Mouse (Mus musculus) layer of hippocampus, postnatal 10 days (tissue): Measurements from ENCODE around the gene Cavin3. TPM values are rescaled to one million over a fixed set of nuclear protein-coding genes. Genes with fewer than 3 reads are reported as not detected.

Experiments
- DNase-seq, 2 experiments: peaks; one replicate each; pipeline ENCODE4 v3.0.0; 2021; ENCODE audit warnings: low spot score in 2 of 2
- long read RNA-seq: library from polyadenylated mRNA; stranded (forward); transcript quantifications from one replicate; pipeline ENCODE4 v2.0.0, GENCODE M21; 2023
- total RNA-seq, 2 experiments: library from RNA; stranded (reverse); gene quantifications; 2 replicates each; pipeline ENCODE4 v1.2.3; 2021

The Cavin3 gene
- 10 to 100 TPM; 13.7 to 13.8 TPM for total RNA-seq
- long read RNA-seq, transcript Cavin3-201 (2 exons, 1,662 nt), result major isoform, 52 of 55 reads
- long read RNA-seq, partial matches to known transcripts, result 0 of 55 reads
- long read RNA-seq, other reads (novel, unspliced or antisense), result 3 of 55 reads

DNA sequence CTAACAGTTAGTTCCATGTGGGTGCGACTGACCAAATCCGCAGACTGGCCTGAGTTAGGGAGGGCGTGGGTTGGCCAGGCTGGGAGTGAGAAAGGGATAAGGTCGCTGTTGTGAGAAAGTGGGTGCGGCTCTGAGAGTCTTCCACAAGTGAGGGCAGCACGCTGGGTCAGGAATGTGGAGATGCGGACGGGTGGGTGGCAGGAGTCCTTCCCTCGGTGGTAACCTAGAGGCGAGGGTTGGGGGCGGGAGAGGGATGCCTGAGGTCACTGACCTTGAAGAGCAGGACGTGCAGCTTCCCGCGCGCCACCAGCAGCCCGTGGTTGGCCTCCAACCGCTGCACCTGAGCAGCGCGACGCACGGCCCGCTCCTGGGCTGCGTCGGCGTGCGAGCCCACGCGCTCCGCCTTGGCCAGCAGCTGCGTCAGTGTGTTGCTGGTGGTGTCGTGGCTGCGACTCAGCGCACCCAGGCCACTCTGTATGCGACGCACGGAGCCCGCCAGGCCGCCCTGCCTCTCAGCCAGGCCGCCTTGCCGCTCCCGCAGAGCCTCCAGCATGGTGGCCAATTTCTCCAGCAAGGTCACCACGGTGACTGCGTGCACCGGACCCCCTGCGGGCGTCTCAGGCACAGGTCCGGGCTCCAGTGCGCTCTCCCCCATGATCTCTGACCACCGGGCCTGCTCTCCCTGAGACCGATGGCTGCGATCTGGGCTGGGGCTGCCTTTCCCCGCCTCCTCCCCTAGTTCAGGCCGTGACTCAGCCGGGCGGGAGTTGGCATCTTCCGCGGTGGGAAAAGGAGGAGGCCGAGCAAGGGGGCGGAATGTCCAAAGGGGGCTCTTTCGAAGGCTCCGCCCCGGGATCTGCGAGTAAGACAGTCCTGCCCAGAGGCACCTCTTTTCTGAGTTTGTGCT lies at the start of gene Cavin3:
Cavin3 (minus strand) TSS at position 796 of the 907 bp plus-strand sequence.
- DNase-seq, result peak; percentile 70 to 79

DNA sequence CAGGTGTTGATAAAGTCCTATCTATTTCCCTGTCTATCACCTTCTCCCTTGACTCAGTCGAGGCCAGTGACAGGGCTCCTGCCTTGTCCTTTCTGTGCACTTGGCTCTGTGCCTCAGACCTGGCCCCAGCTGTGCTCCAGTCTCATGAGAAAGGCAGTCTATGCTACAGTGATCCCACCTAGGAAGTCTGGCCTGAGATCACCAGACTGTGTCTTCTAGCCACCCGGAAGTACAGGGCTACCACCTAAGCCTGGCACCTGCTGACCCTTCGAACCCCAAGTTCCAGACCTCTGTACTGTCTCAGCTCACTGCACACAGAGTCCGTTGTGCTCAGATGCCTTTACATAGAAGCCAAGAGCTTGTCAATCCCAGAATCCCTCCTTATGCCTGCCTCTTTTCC lies 46.0 kb upstream of the Cavin3 start:
- DNase-seq, result no peak

DNA sequence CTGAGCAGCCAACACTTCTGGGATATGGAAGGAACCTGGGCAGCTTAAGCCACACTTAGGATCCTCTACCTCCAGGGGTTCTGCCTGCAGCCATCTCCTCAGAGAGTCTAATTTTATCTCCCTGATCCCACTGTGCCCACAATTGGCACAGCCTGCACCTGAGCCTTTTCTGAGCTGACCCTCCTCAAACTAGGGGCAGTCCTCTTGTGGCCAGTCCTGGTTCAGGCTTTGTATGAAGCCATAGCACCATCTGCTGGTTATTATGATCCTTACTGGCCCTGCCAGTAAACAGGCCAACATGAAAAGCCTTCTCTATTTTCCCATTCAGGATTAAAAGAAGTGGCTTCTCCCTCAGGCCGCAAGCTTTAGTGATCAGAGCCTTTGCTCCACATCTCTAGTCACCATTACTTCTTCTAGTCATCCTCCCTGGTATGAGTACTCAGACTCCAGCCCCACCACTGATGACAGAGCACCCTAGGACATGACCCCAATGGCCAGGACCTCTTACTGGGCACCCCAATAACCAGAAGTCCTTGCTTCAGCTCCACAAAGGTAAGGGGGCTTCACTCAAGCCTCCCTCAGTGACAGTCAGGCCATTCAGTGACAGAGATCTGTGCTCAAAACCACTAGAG lies 45.3 kb upstream of the Cavin3 start:
- DNase-seq, result peak; percentile 32 to 60

DNA sequence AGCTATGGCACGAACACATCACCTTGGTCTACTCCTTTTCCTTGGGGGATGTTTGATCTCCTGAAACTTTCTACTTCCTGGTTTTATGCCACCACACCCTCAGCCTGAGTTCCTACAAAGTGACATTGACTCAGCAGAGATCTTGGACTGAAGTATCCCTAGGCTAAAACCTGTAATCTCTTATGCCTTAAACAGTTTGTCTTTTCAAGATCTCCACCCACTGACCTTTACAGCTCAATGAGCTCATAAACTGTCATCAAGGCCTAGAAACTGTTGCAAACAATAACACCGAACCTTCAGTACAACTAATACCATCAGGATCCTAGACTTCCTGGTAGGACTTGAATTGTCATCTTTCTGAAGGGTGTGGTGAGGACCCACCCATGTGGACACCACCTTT lies 42.1 kb upstream of the Cavin3 start:
- no peak for DNase-seq

DNA sequence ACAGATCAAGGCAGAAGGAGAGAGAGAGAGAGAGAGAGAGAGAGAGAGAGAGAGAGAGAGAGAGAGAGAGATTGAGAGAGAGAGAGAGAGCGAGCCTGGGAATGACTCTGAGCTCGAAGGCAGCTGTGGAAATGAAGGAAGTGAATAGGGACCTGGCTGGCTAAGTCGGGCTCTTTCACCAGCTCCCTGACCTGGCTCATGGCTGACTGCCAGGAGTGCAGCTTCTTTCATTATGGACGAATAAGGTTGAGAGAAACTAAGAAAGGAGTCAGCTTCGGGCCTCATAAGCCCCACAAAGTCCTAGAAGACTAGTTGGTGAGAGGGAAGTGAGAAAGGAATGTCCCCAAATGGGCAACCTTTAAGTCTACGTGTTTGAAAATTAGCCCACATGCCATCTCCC lies 38.1 kb upstream of the Cavin3 start:
- no peak for DNase-seq

DNA sequence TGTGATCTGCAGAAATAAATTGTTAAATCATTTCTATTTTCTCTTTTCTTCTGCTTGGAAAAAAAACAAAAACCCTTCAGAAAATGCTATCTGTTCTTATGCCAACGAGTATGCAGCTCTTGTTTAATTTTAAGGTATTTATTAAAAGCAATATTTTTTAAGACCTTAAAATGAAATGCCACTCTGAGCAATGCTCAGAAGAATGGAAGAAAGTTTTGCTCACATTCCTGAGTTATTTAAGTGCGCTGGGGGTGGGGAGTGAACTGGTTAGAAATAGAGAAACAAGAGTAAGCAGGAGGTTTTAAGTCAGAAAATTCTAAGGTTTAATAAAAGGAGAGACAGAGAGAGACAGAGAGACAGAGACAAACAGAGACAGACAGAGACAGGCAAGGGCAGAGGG lies 37.7 kb upstream of the Cavin3 start:
- DNase-seq, result no peak

DNA sequence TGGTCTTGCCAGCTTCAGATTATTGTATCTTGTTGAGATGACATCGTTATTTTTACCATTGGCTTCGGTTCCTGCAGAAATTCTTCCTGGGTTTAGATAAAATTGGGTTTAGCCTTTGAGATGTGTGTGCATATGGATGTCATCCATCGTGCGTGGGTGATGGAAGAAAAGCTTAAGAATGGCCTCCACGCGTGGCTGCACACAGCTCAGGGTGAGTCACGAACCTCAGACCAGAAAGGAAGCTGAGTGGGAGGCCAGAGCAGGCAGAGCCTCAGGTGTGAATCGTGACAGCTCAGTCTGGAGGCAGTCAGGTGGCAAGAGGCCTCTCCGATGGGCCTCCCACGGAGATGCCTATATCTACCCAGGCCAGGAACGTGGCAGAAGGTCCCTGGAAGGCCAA lies 37.2 kb upstream of the Cavin3 start:
- no peak for DNase-seq

DNA sequence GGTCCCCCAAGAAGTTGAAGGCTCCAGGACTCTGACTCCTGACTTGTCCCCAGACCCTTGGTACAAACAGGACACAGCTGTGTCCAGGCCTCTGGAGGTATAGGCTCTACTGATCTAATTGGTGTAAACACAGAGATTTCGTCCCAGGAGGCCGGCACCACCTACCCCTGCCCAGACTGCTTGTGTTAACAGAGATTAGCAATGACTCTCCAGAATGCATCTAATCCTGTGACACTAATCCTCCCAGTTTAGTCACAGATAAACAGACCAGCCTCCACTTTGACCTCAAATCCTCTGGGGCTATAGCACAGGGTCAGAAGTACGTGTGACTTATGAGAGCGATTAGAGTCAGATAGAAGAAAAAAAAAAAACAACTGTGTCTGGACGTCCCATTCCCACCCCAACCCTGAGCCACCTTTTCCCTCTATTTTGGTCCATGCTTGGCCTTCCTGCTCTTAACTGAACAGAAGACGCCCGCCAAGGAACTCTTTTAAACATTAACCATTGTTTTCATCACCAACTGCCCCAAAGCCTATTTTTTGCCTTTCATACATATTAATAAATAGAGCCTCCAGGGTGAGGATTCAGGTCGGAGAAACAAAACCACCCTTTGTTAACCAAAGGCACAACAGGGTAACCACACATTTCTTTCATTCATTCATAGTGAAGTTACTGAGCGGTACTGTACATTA lies 34.7 kb upstream of the Cavin3 start:
- no peak for DNase-seq

DNA sequence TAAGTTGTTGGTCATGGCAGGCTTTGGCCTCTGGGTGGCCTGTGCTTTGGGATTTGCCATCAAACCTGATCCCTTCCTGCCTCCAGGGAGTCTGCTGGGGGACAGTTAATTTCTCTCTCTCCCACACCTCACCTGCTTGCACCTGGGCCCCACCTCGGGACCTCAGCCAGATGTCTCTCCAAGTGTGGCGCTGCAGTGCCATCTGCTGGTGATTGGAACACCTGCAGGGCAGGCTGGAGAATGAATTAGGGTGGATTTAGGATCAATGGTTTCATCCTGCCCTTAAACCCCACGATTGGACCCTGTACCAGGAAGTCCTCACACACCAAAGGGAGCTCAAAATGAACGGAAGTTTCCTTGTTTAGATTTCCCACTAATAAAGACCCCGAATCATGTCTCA lies 33.1 kb upstream of the Cavin3 start:
- DNase-seq, result peak; percentile 58 to 65

DNA sequence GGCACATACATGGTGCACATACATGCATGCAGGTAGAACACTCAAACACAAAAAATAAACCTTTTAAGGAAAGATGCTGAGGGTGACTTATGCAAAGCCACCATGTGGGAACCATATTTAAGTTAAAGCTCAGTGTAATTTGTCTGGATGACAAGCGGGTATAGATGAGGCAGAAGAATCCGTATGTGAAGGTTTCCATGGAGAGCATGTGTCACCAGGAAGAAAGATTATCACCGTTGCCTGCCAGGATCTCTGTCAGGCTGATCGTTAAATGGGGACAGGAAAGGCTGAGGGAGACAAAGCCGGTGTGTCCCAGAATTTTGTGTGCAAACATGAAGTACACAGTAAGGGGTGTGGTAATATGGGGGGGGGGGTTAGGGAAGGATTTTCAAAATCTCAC lies 32.5 kb upstream of the Cavin3 start:
- no peak for DNase-seq

DNA sequence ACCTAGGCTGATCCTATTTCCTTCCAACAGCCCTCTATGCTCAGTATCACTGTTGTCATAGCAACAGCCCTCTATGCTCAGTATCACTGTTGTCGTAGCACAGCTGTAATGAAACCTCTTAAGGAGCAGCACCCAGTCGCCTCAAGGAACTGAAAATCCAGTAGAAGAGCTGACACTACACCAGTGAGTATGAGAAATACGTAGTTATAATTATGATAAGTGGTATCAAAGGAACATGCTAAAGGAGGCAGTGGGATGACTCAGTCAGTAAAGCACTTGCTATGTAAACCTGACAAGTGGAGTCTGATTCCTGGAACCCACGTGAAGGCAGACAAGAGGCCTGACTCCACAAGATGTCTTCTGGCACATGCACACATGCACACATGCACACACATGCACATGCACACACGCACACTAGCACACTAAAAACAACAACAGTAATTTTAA lies 31.8 kb upstream of the Cavin3 start:
- no peak for DNase-seq

DNA sequence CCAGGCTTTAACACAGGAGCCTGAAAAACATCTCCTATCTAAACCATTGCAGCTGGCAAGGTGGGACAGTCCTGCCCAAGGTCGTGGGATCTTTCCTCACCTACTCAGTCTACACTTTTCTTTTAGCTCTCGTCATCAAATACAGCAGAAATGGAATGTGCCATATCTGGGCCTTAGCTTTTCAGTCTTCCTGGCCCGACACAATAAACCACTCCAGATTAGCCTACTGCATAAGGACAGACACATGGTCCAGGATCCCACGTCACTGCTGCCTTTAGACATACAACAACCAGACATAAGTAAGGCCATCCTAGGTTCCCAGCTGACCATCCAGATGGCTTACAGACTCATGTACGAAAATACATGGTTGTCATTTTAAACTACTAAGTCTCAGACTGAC lies 28.0 kb upstream of the Cavin3 start:
- no peak for DNase-seq

DNA sequence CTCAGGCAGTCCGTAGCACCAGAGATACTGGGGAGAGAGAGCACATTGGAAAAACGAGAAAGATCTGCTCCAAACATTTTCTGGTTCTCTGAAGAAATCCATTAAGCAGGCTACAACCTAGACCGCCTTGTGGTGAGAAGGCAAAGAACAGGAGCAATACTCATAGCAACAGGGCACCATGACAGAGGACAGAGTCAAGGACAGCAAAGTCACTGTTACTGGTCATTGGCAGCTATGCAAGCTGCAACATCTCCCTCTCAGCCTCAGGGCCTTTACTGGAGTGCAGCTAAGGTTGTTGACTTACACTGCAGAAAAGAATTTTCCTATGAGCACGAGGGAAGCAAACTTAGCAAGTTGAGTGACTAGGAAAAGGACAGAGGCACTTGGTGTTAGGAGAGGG lies 25.2 kb upstream of the Cavin3 start:
- DNase-seq, result no peak

DNA sequence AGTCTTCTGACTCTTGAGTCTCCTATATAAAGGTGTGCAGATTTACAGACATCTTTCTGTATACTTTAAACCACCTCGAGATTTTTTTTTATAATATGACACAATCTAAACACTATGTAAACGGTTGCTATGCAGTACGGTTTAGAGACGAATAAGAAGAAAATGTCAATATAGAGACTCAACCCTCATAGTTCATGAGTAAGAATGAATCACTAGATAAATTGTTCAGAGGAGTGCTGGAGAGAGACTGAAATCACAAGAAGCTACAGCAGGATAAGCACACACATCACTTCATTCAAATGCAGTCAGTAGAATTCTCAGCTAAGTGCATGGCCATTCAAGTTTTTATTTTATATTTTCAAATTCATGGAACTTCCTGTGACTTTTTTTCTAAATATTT lies 19.9 kb upstream of the Cavin3 start:
- no peak for DNase-seq

DNA sequence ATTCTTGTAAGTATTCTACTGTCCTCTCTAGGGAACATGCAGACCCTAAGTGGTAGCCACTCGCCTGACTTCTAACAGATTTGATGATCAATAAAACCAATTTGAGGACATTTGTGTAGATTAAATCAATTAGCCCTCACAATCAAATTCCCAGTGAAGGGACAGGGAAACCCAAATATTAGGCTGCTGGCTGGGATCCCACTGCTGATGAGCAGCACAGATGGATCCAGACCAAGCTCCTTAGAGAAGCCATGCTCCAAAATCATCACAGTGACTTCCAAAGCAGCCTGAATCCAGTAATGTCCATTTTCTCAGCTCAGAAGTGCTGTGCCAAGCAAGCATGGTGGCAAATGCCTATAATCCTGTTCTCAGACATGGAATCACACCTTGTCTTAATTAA lies 17.6 kb upstream of the Cavin3 start:
- DNase-seq, result no peak

DNA sequence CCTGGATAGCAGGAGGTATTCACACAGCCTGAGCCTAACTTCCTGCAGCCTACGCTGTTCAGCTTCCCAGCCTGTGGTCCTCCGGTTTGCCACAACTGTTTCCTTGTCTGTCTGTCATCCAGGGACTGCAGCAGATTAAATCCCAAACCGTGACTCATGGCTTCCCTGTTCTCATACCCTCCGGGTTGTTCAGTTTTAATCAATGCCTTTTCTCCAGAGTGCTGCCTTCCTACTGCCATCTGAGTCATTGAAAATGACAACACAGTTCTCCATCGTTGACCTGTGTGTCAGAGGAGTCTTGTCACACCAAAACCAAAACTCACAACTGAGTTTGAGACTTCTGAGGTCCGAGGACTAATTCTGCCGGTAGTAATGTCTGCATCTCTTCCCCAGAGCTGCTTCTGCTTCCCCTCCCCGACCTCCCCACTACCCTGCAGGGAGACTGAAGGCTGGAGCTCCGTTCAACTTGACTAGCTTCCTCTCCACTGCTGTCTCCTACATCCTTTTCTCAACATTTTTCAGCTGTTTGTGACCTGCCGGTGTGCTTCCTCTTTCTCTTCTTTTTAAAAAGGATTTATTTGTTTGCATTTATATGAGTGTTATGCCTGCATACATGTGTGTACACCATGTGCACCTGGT lies 16.9 kb upstream of the Cavin3 start:
- DNase-seq, result no peak

DNA sequence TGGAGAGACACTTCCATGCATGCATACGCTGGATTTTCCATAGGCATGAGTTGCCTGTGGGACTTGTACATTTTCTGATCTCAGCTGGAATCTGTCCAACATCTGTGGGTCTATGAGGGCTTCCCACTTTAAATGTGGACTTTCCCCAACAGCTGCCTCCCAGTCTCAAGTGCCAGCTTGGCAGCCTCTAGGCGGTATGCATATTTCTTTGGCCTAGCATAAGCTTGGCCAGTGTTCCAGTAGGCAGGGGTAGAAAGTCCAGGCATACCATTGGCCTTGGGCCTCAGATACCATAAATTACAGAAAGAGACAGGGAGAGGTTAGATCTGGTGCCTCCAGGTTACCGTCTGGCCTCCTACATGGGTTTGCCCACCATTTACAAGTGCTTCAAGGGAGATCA lies 15.8 kb upstream of the Cavin3 start:
- DNase-seq, result no peak

DNA sequence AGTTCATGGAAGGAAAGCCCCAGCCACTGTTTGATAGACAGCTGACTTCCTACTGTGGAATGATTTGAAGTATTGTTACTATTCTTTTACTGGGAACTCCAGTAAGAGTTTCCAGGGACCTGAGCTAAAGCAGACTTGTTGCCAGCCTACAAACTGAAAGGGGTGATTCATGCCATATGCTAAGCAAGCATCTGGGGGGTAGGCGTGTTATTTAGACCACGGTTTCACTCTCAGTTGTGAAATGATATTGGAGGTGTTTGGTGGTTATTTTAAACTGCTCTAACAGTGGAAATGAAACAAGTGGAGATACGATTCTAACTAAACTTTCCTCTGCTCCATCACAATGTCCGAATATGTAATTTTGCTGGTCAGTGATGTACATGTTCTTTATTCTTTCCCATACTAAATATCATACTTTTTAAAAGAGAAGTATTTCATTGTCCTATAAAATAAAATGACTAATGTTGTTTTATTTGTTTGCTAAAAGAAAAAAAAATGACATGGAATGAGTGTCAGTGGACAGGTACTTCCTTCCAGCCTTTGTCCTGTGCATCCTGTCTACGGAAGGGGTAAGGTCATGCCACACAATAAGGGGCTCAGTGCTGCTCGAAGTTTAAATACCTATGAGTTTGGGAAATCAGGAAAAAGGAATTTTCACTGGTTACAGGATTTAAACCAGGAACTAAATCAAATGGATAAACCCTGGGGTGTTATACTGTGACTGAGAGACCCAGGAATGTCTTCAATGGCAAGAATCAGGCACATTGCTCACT lies 5.2 kb upstream of the Cavin3 start:
- no peak for DNase-seq

DNA sequence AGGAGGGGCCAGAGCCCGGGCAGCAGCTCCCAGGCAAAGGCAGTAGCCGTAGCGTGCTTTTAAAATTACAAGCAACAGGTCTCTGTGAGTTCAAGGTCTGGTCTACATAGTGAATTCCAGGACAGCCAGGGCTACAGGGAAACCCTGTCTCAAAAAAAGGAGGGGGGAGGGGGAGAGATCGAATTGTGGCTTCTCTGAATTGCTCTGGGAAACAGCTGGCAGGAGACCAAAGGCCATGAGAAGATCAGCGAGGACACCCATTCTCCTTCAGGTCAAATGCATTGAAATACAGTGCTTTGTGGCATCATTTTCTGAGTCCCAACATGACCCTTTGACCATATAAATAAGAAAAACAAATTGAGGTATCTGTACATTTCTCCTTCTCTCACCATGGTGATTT lies 2.9 kb upstream of the Cavin3 start:
- DNase-seq, result no peak

DNA sequence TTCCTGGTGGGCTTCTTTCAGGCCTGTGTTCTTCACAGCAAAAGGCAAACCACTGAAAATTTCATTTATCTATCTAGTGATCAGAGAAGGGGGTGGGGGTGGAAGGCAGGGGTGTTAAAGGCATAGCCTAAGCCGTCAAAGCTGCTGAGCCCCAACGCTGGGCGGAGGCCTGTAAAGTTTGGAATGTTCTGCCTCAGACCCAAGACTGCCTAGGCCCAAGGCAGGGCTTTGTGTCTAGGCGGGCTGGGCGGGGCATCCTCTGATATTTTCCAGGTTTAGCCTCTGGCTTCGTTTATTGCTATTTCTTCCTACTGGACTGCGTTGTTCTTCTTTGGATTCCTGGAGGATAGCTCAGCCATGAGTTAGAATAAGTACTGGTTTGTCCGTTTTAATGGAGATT lies 326 bp upstream of the Cavin3 start:
- DNase-seq, result no peak
